Mouse (Mus musculus) ES-E14 (cell line): ENCODE results near the gene Cep350.

ENCODE experiments used
- CHD2 ChIP-seq: IDR thresholded peaks from 2 replicates; pipeline ENCODE4 v1.6.1; 2014; ENCODE audit warnings: mild to moderate bottlenecking, low read depth, low read length, inconsistent platforms
- HCFC1 ChIP-seq: IDR thresholded peaks from 2 replicates; pipeline ENCODE4 v1.6.1; 2012; ENCODE audit warnings: low read length, inconsistent platforms, borderline replicate concordance; ENCODE audit not compliant: insufficient read depth
- MAFK ChIP-seq: IDR thresholded peaks from 2 replicates; pipeline ENCODE4 v1.6.1; 2014; ENCODE audit warnings: mild to moderate bottlenecking, low read depth, low read length, inconsistent platforms; ENCODE audit not compliant: insufficient read depth
- ZC3H11A ChIP-seq: IDR thresholded peaks from 2 replicates; pipeline ENCODE4 v1.6.1; 2012; ENCODE audit warnings: low read depth, mild to moderate bottlenecking, inconsistent platforms, low read length, borderline replicate concordance
- ZNF384 ChIP-seq: IDR thresholded peaks from 2 replicates; pipeline ENCODE4 v1.6.1; 2012; ENCODE audit warnings: low read depth, low read length, inconsistent platforms

DNA sequence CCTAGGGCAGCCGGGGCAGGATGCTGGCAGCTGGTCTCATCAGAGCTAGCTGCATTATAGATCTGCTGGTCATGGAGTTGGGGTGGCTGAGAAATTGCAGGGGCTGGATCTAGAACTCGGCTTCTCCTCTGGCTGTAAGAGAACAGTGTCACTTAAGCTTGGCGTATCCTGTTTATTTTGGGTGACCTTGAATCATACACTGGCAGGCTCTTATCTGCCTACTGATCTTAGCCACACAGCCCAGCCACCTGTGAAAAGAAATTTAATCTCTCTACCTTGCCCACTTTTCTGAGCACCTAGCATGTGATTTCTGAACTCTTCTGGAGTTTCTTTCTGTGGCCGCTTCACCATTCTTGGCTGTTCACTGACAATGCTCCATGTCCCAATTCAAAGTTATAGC, 129.5 kb downstream of the Cep350 start:
- TF ChIP-seq MAFK = no peak
- TF ChIP-seq CHD2 = no peak
- TF ChIP-seq ZNF384 = no peak
- TF ChIP-seq HCFC1 = no peak
- TF ChIP-seq ZC3H11A = no peak
